Mouse (Mus musculus): ENCODE results near the gene C3. TPM values are rescaled to one million over a fixed set of nuclear protein-coding genes. Genes with fewer than 3 reads are reported as not detected.

C3 gene
- polyA plus RNA-seq, 1 experiment, result 2.0 TPM

GRCm38 (mm10) chr17:57249186-57250181 lies 21.5 kb upstream of the C3 start, which contains the start of gene Trip10:
Gene Trip10 (plus strand): TSS chr17:57249455.
- TF ChIP-seq CTCF (IDR thresholded peaks at IDR 0.05; ENCODE audit: borderline replicate concordance, extremely low read depth, insufficient read depth, insufficient read length), result no peak
- peak; percentile 62; the same call in 1 of the 2 replicates for TF ChIP-seq POLR2A (IDR thresholded peaks at IDR 0.05; ENCODE audit: borderline replicate concordance, extremely low read depth, insufficient read depth, insufficient read length, poor library complexity, severe bottlenecking)

GRCm38 (mm10) chr17:57248771-57249170 lies 20.8 kb upstream of the C3 start:
- TF ChIP-seq CTCF (IDR thresholded peaks at IDR 0.05; ENCODE audit: borderline replicate concordance, extremely low read depth, insufficient read depth, insufficient read length), result no peak
- TF ChIP-seq POLR2A (IDR thresholded peaks at IDR 0.05; ENCODE audit: borderline replicate concordance, extremely low read depth, insufficient read depth, insufficient read length, poor library complexity, severe bottlenecking), result no peak
- DNase-seq (ENCODE audit: low read depth), result no peak

More at GRCm38 (mm10) chr17:57249186-57250181, 21.5 kb upstream of the C3 start, which contains the start of gene Trip10:
- DNase-seq (ENCODE audit: low read depth), result peak; percentile 92

GRCm38 (mm10) chr17:57248201-57248699 lies 20.3 kb upstream of the C3 start, which contains the start of gene Gpr108:
Gene Gpr108 (minus strand): TSS chr17:57248446.
- TF ChIP-seq CTCF (IDR thresholded peaks at IDR 0.05; ENCODE audit: borderline replicate concordance, extremely low read depth, insufficient read depth, insufficient read length) (peak; percentile 71), POLR2A (IDR thresholded peaks at IDR 0.05; ENCODE audit: borderline replicate concordance, extremely low read depth, insufficient read depth, insufficient read length, poor library complexity, severe bottlenecking) (no peak)
- peak; percentile 95 for DNase-seq (ENCODE audit: low read depth)

GRCm38 (mm10) chr17:57247393-57248200 lies 19.7 kb upstream of the C3 start:
- peak; percentile 100 for DNase-seq (ENCODE audit: low read depth)
- peak; percentile 83; the same call in 1 of the 2 replicates for TF ChIP-seq POLR2A (IDR thresholded peaks at IDR 0.05; ENCODE audit: borderline replicate concordance, extremely low read depth, insufficient read depth, insufficient read length, poor library complexity, severe bottlenecking)
- TF ChIP-seq CTCF (IDR thresholded peaks at IDR 0.05; ENCODE audit: borderline replicate concordance, extremely low read depth, insufficient read depth, insufficient read length), result no peak

GRCm38 (mm10) chr17:57246663-57247392 lies 18.9 kb upstream of the C3 start:
- DNase-seq (ENCODE audit: low read depth), result peak; percentile 27
- no peak for TF ChIP-seq CTCF (IDR thresholded peaks at IDR 0.05; ENCODE audit: borderline replicate concordance, extremely low read depth, insufficient read depth, insufficient read length)
- no peak for TF ChIP-seq POLR2A (IDR thresholded peaks at IDR 0.05; ENCODE audit: borderline replicate concordance, extremely low read depth, insufficient read depth, insufficient read length, poor library complexity, severe bottlenecking)

GRCm38 (mm10) chr17:57245311-57245929 lies 17.5 kb upstream of the C3 start:
- no peak for TF ChIP-seq CTCF (IDR thresholded peaks at IDR 0.05; ENCODE audit: borderline replicate concordance, extremely low read depth, insufficient read depth, insufficient read length)
- DNase-seq (ENCODE audit: low read depth), result no peak

- no peak for DNase-seq (ENCODE audit: low read depth)
- no peak for TF ChIP-seq CTCF (IDR thresholded peaks at IDR 0.05; ENCODE audit: borderline replicate concordance, extremely low read depth, insufficient read depth, insufficient read length)
- TF ChIP-seq POLR2A (IDR thresholded peaks at IDR 0.05; ENCODE audit: borderline replicate concordance, extremely low read depth, insufficient read depth, insufficient read length, poor library complexity, severe bottlenecking), result no peak
Observed at GRCm38 (mm10) chr17:57243650-57244370, 15.9 kb upstream of the C3 start.

GRCm38 (mm10) chr17:57237181-57237580 lies 9.2 kb upstream of the C3 start:
- DNase-seq (ENCODE audit: low read depth), result no peak
- TF ChIP-seq POLR2A (IDR thresholded peaks at IDR 0.05; ENCODE audit: borderline replicate concordance, extremely low read depth, insufficient read depth, insufficient read length, poor library complexity, severe bottlenecking) (no peak), CTCF (IDR thresholded peaks at IDR 0.05; ENCODE audit: borderline replicate concordance, extremely low read depth, insufficient read depth, insufficient read length) (no peak)

GRCm38 (mm10) chr17:57235803-57236202 lies 7.9 kb upstream of the C3 start:
- TF ChIP-seq POLR2A (IDR thresholded peaks at IDR 0.05; ENCODE audit: borderline replicate concordance, extremely low read depth, insufficient read depth, insufficient read length, poor library complexity, severe bottlenecking) (no peak), CTCF (IDR thresholded peaks at IDR 0.05; ENCODE audit: borderline replicate concordance, extremely low read depth, insufficient read depth, insufficient read length) (no peak)
- DNase-seq (ENCODE audit: low read depth), result no peak

All from brain, embryonic 14.5 days (tissue).